Mouse (Mus musculus) activated CD4-positive, CD25-positive, alpha-beta regulatory T cell, adult 4 months (primary cell): ENCODE data around the gene Zfp599. TPM values are rescaled to one million over a fixed set of nuclear protein-coding genes. Genes with fewer than 3 reads are reported as not detected.
"Not testable (repeated sequence)": the region's sequence is repeated elsewhere in the genome, so short reads cannot be mapped to it uniquely, and the experiment has no call there.

ENCODE experiments used
- ATAC-seq: one replicate; pipeline ENCODE4 v1.8.0; 2017
- polyA plus RNA-seq, 2 experiments: library from polyadenylated mRNA; unstranded; fragments of 100-300 nt; shearing (Covaris generic); gene quantifications; one replicate each; pipeline ENCODE4 v1.2.1; 2017

The Zfp599 gene
- 1 to 10 TPM; 6.3 to 7.1 TPM for polyA plus RNA-seq

DNA sequence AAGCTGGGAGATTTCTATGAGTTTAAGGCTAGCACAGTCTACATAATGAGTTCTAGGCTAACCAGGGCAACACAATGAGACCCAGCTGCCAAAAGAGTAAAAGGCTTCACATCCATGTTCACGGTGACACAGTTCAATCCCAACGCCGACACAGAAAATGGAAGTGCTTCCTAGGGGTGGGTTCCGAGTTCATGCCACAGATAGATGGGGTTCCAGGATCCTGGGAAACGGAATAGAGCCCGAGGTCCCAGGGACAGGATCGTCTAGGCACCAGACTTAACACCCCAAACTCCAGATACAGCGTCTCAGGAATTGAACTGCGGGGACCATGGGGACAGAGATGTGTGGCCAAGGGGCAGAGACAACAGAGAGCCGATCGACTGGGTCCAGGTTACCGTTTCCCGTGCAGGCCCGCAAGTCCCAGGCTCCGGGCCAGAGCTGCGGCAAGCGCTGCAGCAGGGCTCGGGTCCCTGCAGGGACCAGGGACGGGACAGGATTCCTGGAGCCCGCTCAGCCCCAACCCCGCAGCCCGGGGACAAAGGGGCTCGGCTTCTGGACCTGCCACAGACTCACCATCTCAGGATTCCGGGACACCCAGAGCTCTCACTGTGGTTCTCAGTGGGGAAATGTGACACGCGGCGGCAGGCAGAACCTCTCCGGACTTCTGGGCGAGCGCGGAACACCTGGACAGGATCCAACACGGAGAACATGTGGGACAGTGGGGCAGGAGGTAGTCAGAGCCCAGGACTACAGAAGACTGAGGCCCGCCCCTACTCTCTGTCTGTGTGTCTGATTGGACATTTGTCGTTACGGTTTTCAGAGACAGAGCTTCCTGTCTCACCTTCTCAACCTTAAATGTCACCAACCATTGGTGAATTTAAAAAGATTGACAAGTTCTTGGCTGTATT lies at the start of gene Zfp599:
Gene Zfp599 (minus strand): TSS at position 712 of the 908 bp plus-strand sequence.
- peak; percentile 99 for ATAC-seq

- ATAC-seq = peak; percentile 28
Observed at GRCm38 (mm10) chr9:22307920-22308262, 48.2 kb upstream of the Zfp599 start.

- ATAC-seq = peak; percentile 100
Observed at GRCm38 (mm10) chr9:22307156-22307919, 47.6 kb upstream of the Zfp599 start, which contains the start of gene Zfp810. Gene Zfp810, minus strand, starts transcription at chr9:22307648.

DNA sequence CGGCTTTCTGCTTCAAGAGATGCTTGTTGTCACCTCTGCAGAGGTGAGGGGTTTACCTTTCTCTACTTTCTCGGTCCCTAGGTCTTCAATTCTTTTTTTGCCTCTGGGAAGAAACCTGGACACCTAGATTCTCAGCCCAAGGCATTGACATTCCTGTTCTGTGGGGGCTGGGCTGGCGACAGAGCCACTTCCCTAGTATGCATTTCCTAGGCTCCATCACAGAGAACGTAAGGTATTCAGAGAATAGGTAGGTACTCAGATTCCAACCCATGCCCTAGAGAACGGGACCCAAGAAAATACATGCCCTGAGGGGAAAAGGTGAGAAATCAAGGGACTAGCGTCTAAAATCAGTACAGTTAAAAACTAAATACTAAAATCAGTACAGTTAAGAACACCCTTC lies 47.0 kb upstream of the Zfp599 start:
- no peak for ATAC-seq

DNA sequence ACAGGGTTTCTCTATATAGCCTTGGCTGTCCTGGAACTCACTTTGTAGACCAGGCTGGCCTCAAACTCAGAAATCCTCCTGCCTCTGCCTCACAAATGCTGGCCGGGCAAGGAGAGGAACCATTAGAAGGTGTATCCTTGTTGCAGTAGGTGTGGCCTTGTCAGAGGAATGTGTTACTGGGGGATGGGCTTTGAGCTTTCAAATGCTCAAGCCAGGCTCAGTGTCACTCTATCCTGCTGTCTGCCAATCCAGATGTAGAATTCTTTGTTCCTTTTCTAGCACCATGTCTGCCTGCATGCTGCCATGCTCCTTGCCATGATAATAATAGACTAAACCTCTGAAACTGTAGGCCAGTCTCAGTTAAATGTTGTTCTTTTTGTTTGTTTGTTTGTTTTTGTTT lies 42.5 kb upstream of the Zfp599 start:
- ATAC-seq = no peak

DNA sequence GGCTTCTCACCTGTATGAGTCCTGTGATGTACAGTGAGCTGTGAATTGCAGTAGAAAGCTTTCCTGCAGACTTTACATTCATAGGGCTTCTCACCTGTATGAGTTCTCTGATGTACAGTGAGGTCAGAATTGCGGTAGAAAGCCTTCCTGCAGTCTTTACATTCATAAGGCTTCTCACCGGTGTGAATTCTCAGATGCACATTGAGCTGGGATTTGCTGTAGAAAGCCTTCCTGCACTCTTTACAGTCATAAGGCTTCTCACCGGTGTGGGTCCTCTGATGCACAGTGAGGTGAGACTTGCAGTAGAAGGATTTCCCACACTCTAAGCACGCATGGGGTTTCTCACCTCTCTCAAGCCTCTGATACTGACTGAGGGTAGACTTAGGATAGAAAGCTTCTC lies 19.0 kb upstream of the Zfp599 start:
- no peak for ATAC-seq

DNA sequence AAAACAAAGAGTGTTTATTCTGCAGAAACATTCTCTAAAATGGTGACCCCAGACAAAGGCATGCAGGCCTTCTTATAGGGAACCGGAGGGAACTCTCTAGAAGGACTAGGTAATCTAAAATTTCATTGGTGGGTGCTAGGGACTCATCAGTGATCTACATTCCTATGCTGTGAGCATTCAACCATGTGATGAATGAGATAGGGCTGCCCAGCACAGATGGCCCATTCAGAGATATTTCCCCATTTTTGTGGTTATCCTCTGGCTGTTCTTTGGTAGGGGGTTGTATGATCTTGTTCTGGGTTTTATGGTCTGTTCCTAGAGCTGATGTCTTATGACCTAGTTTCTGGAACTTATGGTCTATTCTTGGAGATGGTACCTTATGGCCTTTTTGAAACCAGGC lies 9.2 kb upstream of the Zfp599 start:
- ATAC-seq = no peak

DNA sequence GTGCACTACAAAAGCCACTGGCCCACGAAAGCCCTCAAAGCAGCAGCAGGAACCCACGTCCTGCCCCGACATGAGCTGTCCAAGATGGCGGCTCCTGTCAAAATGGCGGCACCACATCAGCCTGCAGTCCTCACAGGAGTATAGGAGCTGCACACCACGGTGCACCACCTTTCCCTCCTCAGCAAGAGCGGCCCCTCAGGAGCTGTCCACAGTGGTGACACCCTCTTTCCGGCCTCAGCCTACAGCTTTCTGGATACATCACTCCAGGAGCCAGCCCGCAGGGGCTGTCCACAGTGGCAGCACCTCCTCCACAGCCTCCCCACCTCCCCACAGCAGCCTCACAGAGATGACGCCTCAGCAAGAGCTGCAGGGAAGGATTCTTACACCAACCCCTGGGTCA lies 2.9 kb upstream of the Zfp599 start:
- ATAC-seq = no peak

DNA sequence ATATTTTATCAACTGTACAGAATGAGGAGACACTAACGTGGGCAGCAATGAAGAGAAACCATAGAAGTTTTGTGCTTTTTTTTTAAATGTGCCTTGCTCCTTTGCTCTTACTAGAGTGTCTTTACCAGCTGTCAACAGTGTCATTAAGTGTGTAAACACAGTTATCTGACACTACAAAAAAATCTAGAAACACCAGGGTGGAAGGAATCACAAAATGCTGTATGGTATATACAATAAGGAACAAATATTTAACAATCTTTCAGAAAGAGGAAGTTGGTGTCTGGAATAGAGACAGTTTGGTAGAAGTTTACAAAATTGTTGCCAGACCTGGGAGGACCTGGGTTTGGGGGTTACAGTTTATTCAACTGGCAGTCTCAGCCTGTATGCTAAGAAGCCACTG lies 1.9 kb upstream of the Zfp599 start:
- no peak for ATAC-seq

GRCm38 (mm10) chr9:22260092-22260422 lies 362 bp upstream of the Zfp599 start:
- no peak for ATAC-seq

GRCm38 (mm10) chr9:22258784-22259183 lies 911 bp downstream of the Zfp599 start:
- ATAC-seq = no peak

DNA sequence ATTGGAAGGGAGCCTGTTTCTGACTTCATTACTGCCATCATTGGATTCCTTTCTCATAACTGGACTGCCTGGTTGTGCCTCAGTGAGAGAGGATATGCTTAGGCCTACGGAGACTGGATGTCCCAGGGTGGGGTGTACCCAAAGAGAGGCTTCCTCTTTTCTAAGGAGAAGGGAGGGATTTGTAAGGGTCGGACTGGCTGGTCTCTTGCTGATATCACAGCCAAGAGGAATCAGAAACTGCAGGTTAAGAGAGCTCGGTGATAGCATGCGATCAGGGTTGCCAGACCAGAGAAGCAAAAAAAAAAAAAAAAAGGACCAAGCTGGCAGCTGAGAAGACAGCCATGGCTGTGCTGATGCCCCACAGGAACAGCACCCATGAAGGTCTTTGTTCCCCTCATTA lies 3.1 kb downstream of the Zfp599 start:
- ATAC-seq = no peak

GRCm38 (mm10) chr9:22244242-22244641 lies 15.5 kb downstream of the Zfp599 start:
- ATAC-seq = no peak

DNA sequence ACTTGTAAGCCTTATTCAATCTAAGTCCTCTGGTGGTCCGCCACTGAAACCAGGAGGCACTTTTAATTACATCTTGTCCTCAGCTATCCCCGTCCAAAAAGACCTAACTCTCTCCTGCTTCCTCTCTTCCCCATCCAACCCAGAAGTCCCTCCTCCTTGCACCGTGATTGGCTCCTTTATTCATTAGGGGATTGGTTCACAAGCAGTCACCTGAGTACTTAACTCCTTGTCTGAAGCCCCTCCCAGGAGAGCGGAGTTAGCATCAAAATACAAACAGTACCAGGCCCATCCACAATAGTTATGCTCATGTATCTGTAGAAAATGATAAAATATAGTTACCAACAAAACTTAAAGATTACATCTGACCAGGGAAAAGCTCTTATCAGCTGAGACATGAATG lies 19.7 kb downstream of the Zfp599 start:
- ATAC-seq = no peak

DNA sequence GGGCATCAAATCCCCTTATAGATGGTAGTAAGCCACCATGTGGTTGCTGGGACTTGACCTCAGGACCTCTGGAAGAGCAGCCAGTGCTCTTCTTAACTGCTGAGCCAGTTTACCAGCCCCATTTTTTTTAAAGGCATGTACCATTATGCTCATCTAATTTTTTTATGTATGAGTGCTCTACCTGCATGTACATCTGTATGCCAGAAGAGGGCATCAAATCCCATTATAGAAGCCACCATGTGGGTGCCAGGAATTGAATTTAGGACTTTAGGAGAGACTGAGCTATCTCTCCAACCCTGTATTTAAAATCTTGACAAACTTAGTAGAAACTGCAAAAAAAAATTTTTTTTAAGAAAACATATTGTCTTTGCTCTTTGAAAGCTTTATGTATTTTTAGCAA lies 29.1 kb downstream of the Zfp599 start:
- peak; percentile 25 for ATAC-seq

GRCm38 (mm10) chr9:22230061-22230460 lies 29.6 kb downstream of the Zfp599 start:
- ATAC-seq = no peak

GRCm38 (mm10) chr9:22229386-22230026 lies 30.2 kb downstream of the Zfp599 start:
- no peak for ATAC-seq

DNA sequence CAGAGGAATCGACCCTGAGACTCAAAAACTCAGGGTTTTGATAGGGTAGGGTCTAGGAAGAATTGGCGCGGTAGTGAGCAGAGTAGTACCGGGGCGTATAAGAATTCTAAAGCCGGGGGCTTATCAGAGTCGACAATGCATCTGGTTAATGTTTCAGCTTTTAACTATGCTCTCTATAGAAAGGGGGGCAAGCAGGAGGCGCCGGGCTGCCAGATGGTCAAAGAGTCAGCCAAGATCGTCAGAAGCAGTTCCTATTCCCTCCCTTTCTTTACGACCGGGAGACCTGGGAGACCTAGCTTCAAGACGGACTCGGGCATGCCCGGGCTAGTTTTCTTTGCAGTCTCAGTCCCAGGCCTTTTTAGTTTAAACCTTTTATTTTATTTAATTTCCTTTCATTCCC lies 32.8 kb downstream of the Zfp599 start:
- ATAC-seq = no peak

DNA sequence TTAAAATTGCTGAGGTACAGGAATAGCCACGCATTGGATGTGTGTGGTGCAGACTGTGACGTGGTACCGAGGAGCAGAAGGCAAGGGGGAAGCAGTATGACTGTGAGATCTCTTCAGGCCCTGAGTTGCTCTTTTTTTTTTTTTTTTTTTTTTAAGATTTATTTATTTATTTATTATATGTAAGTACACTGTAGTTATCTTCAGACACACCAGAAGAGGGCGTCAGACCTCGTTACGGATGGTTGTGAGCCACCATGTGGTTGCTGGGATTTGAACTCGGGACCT lies 33.4 kb downstream of the Zfp599 start:
- not testable (repeated sequence) for ATAC-seq

DNA sequence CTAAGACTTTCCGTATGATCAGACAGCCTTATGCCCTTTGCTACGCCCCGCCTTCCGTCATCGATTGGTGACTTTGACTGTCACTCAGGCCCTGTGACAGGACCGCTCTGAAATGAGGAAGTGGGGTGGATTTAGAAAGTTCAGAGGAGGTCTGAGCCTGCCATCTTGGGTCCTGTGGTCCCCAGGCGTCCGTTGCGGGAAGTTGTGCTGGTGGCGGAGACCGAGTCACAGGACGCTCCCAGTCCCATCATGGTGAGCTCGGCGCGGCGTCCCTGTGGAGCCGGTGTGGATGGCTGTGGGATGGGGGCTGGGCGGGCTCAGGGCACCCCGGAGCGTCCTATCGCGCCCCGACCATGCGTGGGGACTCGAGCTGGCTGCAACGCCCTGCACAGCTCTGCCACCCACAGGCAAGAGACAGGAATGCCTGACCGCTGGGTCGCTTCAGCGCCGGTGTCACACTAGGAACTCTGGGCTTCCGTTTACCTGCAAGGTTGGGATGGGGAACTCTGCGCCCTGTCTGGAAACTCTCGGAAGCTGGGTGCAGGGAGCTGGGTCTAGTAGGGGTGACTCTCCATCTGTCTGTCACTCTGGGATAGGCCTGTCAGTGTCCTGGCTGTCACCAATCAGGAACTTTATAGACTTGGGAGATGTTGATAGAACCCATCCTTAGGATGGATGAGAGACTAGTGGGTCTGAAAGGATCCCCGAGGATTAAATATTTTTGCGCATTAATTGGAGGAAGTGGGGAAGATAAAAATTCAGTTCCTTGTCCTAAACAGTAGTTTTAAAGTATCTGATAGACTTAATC lies 33.9 kb downstream of the Zfp599 start, which contains the start of gene Zfp809:
Gene Zfp809 (plus strand): TSS at position 134 of the 808 bp plus-strand sequence.
- peak; percentile 95 for ATAC-seq

- peak; percentile 46 for ATAC-seq
Observed at GRCm38 (mm10) chr9:22224536-22225503, 34.9 kb downstream of the Zfp599 start.
